24 mouse cellular contexts compared by ENCODE assay signal in genomic region chr17:30800261-30800985, GRCm38 (mm10).
"Had no signal": no experiment of that assay in that cellular context is flagged by ENCODE, and none has a peak within 500 bp of the region (broad histone marks: within the 10 kb centered on the region; RNA-seq: fewer than 3 reads in every experiment).

No protein-coding gene starts in this region.

- H3K4me1 ChIP-seq: heart, embryonic 13.5 days; heart, embryonic 15.5 days; kidney, embryonic 15.5 days; limb, embryonic 12.5 days; liver, embryonic 13.5 days; liver, embryonic 15.5 days had no signal

- H3K4me3 ChIP-seq: heart, embryonic 13.5 days; heart, embryonic 15.5 days; hindbrain, embryonic 13.5 days; hindbrain, embryonic 15.5 days; kidney, embryonic 15.5 days; layer of hippocampus, adult 2 months; left cerebral cortex, adult 2 months; limb, embryonic 10.5 days; limb, embryonic 12.5 days; liver, embryonic 13.5 days; liver, embryonic 15.5 days had no signal

- DNase-seq: gastrocnemius, postnatal 14 days; gastrocnemius, postnatal 36 days; heart, adult 18-20 months; heart, postnatal 14 days; heart, postnatal 36 days; kidney, adult 11 months; kidney, adult 2 months; kidney, adult 9 months; kidney, postnatal 25 days; kidney, postnatal 4 days; liver; liver, embryonic 13.5 days had no signal

- H3K9ac ChIP-seq: heart, embryonic 13.5 days; heart, embryonic 15.5 days; hindbrain, embryonic 13.5 days; hindbrain, embryonic 15.5 days; kidney, embryonic 15.5 days; limb, embryonic 12.5 days; liver, embryonic 13.5 days; liver, embryonic 15.5 days had no signal

- H3K27ac ChIP-seq: heart, embryonic 13.5 days; heart, embryonic 15.5 days; hindbrain, embryonic 13.5 days; hindbrain, embryonic 15.5 days; hindbrain, postnatal 0 days; kidney, embryonic 15.5 days; kidney, postnatal 0 days; layer of hippocampus, adult 2 months; left cerebral cortex, adult 2 months; limb, embryonic 10.5 days; limb, embryonic 12.5 days; liver, embryonic 13.5 days; liver, embryonic 15.5 days had no signal

- H3K36me3 ChIP-seq: heart, embryonic 13.5 days; heart, embryonic 15.5 days; hindbrain, embryonic 13.5 days; hindbrain, embryonic 15.5 days; kidney, embryonic 15.5 days; limb, embryonic 10.5 days; limb, embryonic 12.5 days; liver, embryonic 13.5 days; liver, embryonic 15.5 days had no signal

- H3K27me3 ChIP-seq: heart, embryonic 13.5 days; heart, embryonic 15.5 days; hindbrain, embryonic 13.5 days; hindbrain, embryonic 15.5 days; liver, embryonic 13.5 days; liver, embryonic 15.5 days had no signal
